Mouse (Mus musculus): Measurements from ENCODE around the gene Gm11564. TPM values are rescaled to one million over a fixed set of nuclear protein-coding genes. Genes with fewer than 3 reads are reported as not detected.
"Not testable (repeated sequence)": the region's sequence is repeated elsewhere in the genome, so short reads cannot be mapped to it uniquely, and the experiment has no call there.

Gene Gm11564
- polyA plus RNA-seq, 1 experiment, result not detected

DNA sequence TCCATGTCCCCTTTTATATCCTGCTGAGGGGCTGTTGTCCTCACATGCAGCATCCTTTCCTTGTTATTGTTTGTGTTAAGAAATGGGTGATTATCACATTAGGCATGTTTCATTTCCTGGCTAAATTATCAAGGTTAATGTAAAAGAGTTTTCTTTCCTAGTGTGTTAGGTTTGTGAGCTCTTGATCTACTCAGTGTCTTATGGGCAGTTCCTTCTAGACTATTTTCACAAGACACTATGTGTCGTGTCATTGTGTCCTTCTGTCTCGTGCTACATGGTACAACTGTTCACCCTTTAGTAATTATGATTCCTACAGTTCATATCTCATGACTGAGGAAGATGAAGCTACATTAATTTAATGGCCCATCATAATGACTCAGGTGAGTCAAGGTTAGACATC is 22.1 kb downstream of the Gm11564 start, which contains the start of gene Gm11596:
TSS of gene Gm11596 (minus strand) at position 101 of the 400 bp plus-strand sequence.
- H3K4me3 ChIP-seq (replicated peaks; ENCODE audit: extremely low read depth, low read depth, low read length), result no peak within 1 kb of the TSS
- WGBS, result 62% methylated on average over 2 of the region's 2 CpGs
- DNase-seq, result no peak
- TF ChIP-seq CTCF (IDR thresholded peaks at IDR 0.05; ENCODE audit: insufficient read depth, low read length) (no peak), POLR2A (IDR thresholded peaks at IDR 0.05; ENCODE audit: borderline replicate concordance, extremely low read depth, low read depth, low read length) (no peak)
- H3K4me1 ChIP-seq (ENCODE audit: control insufficient read depth, insufficient read depth, low read length), result no peaks in the 10 kb centered on the region

DNA sequence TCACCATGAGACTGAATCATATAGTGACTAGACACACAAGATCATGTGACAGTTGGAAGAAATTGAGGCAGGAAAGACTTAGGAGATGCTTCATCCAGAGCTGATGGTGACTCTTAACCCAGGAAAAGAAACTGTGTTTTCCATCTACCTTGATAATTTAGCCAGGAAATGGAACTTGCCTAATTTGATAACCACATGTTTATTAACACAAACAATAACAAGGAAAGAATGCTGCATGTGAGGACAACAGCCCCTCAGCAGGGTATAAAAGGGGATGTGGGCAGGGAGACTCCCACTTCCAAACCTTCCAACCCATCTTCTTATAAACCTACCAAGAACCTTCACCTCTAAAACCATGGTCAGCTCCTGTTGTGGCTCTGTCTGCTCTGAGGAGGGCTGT is 30.6 kb downstream of the Gm11564 start, which contains the start of gene Krtap4-9:
TSS of gene Krtap4-9 (plus strand) at position 301 of the 400 bp plus-strand sequence.
- not testable (repeated sequence) for H3K4me1 ChIP-seq (ENCODE audit: control insufficient read depth, insufficient read depth, low read length); DNase-seq; H3K4me3 ChIP-seq (replicated peaks; ENCODE audit: extremely low read depth, low read depth, low read length)

DNA sequence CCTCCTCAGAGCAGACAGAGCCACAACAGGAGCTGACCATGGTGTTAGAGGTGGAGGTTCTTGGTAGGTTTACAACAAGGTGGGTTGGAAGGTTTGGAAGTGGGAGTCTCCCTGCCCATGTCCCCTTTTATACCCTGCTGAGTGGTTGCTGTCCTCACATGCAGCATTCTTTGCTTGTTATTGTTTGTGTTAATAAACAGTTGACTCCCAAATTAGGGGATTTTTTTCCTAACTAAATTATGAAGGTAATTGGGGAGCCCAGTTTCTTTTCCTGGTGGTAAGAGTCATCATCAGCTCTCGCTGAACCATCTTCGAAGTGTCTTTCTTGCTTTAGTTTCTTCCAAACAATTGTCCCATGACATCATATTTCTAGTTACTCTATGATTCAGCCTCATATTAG is 34.9 kb downstream of the Gm11564 start, which contains the start of gene Krtap4-8:
TSS of gene Krtap4-8 (minus strand) at position 101 of the 400 bp plus-strand sequence.
- no peak for TF ChIP-seq POLR2A (IDR thresholded peaks at IDR 0.05; ENCODE audit: borderline replicate concordance, extremely low read depth, low read depth, low read length)
- TF ChIP-seq CTCF (IDR thresholded peaks at IDR 0.05; ENCODE audit: insufficient read depth, low read length), result no peak
- 90% methylated on average over 2 of the region's 2 CpGs for WGBS
- Histone ChIP-seq H3K4me1 (ENCODE audit: control insufficient read depth, insufficient read depth, low read length) (no peaks in the 10 kb centered on the region), H3K4me3 (replicated peaks; ENCODE audit: extremely low read depth, low read depth, low read length) (no peak within 1 kb of the TSS)
- DNase-seq, result no peak

DNA sequence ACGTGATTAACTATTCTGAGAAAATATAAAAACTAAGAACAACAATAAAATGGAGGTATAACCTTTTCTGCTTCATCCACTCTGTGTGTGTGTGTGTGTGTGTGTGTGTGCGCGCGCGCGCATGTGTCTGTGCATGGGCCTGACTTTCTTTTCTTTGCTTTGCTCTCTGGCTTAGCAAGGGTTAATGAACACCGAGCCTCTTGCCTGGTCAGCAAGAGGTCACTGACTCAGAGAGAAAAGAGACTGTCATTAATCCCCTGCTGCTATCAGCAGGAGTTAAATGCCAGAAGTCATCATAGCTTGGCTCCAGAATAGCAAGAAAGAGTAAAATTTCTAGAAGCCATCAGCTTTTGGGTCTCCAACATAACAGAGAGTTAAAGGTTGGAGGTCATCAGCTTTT is 37.1 kb downstream of the Gm11564 start:
- no peak for DNase-seq
- 69% methylated on average over 7 of the region's 7 CpGs for WGBS
- Histone ChIP-seq H3K4me1 (ENCODE audit: control insufficient read depth, insufficient read depth, low read length) (no peaks in the 10 kb centered on the region), H3K4me3 (replicated peaks; ENCODE audit: extremely low read depth, low read depth, low read length) (no peak overlapping the region)
- TF ChIP-seq CTCF (IDR thresholded peaks at IDR 0.05; ENCODE audit: insufficient read depth, low read length) (no peak), POLR2A (IDR thresholded peaks at IDR 0.05; ENCODE audit: borderline replicate concordance, extremely low read depth, low read depth, low read length) (no peak)

DNA sequence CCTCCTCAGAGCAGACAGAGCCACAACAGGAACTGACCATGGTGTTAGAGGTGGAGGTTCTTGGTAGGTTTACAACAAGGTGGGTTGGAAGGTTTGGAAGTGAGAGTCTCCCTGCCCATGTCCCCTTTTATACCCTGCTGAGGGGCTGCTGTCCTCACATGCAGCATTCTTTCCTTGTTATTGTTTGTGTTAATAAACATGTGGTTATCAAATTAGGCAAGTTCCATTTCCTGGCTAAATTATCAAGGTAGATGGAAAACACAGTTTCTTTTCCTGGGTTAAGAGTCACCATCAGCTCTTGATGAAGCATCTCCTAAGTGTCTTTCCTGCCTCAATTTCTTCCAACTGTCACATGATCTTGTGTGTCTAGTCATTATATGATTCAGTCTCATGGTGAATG is 42.7 kb downstream of the Gm11564 start, which contains the start of gene Gm11595:
TSS of gene Gm11595 (minus strand) at position 101 of the 400 bp plus-strand sequence.
- not testable (repeated sequence) for DNase-seq; H3K4me1 ChIP-seq (ENCODE audit: control insufficient read depth, insufficient read depth, low read length); H3K4me3 ChIP-seq (replicated peaks; ENCODE audit: extremely low read depth, low read depth, low read length)

DNA sequence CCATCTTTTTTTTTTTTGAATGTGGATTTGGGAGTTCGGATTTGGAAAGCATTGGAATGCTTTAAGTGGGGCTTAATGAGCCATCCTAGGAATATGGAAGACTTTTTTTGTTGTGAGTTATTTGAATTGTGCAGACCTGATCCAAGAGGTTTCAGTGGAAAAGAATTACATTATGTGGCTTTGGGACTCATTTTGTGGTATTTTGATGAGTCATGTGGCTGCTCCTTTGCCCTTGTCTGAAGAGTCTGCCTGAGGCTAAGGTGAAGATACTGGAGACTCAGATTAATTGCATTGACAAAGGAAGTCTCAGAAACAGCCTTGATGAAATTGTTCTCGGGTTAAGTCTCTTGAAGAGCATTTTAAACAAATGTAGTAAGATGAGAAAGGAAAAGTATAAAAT is 47.1 kb downstream of the Gm11564 start:
- no peaks in the 10 kb centered on the region for H3K4me1 ChIP-seq (ENCODE audit: control insufficient read depth, insufficient read depth, low read length)
- no peak for DNase-seq
- no peak for TF ChIP-seq CTCF (IDR thresholded peaks at IDR 0.05; ENCODE audit: insufficient read depth, low read length)
- no peak for TF ChIP-seq POLR2A (IDR thresholded peaks at IDR 0.05; ENCODE audit: borderline replicate concordance, extremely low read depth, low read depth, low read length)
- 74% methylated on average over 2 of the region's 2 CpGs for WGBS
- H3K4me3 ChIP-seq (replicated peaks; ENCODE audit: extremely low read depth, low read depth, low read length), result no peak overlapping the region

Other genes with a start within 250 kb of the Gm11564 start
- gene Krtap3-1, start 249.0 kb downstream of the Gm11564 start, polyA plus RNA-seq (2012; rRNA removed), result not detected in 2 replicates
- not detected in 2 replicates for gene Krtap1-5, start 234.7 kb downstream of the Gm11564 start, polyA plus RNA-seq (2012; rRNA removed)
- gene Krtap1-4, start 232.0 kb downstream of the Gm11564 start, polyA plus RNA-seq (2012; rRNA removed), result not detected in 2 replicates
- gene Krtap1-3, start 224.3 kb downstream of the Gm11564 start, polyA plus RNA-seq (2012; rRNA removed), result not detected in 2 replicates
- gene Krtap9-3, start 217.6 kb downstream of the Gm11564 start, polyA plus RNA-seq (2012; rRNA removed), result not detected in 2 replicates
- gene Gm11938, start 212.4 kb downstream of the Gm11564 start, polyA plus RNA-seq (2012; rRNA removed), result not detected in 2 replicates
- not detected in 2 replicates for gene Gm11937, start 205.5 kb downstream of the Gm11564 start, polyA plus RNA-seq (2012; rRNA removed)
- not detected in 2 replicates for gene Krtap2-4, start 200.8 kb downstream of the Gm11564 start, polyA plus RNA-seq (2012; rRNA removed)
- gene Gm11562, start 195.2 kb downstream of the Gm11564 start, polyA plus RNA-seq (2012; rRNA removed), result not detected in 2 replicates
- gene Krtap4-1, start 187.4 kb downstream of the Gm11564 start, polyA plus RNA-seq (2012; rRNA removed), result not detected in 2 replicates
- not detected in 2 replicates for gene Krtap4-2, start 180.6 kb downstream of the Gm11564 start, polyA plus RNA-seq (2012; rRNA removed)
- not detected in 2 replicates for gene Krtap4-7, start 171.6 kb downstream of the Gm11564 start, polyA plus RNA-seq (2012; rRNA removed)
- not detected in 2 replicates for gene Gm11555, start 165.4 kb downstream of the Gm11564 start, polyA plus RNA-seq (2012; rRNA removed)
- not detected in 2 replicates for gene Gm11563, start 156.7 kb downstream of the Gm11564 start, polyA plus RNA-seq (2012; rRNA removed)
- gene Krtap4-6, start 149.7 kb downstream of the Gm11564 start, polyA plus RNA-seq (2012; rRNA removed), result not detected in 2 replicates
- gene Gm14190, start 124.9 kb downstream of the Gm11564 start, polyA plus RNA-seq (2012; rRNA removed), result not detected in 2 replicates
- not detected in 2 replicates for gene Gm14180, start 81.4 kb downstream of the Gm11564 start, polyA plus RNA-seq (2012; rRNA removed)
- gene Gm11595, start 42.8 kb downstream of the Gm11564 start, polyA plus RNA-seq (2012; rRNA removed), result not detected in 2 replicates
- not detected in 2 replicates for gene Krtap4-8, start 35.0 kb downstream of the Gm11564 start, polyA plus RNA-seq (2012; rRNA removed)
- not detected in 2 replicates for gene Krtap4-9, start 30.5 kb downstream of the Gm11564 start, polyA plus RNA-seq (2012; rRNA removed)
- not detected in 2 replicates for gene Gm11596, start 22.2 kb downstream of the Gm11564 start, polyA plus RNA-seq (2012; rRNA removed)
- gene Gm11569, start 16.7 kb downstream of the Gm11564 start, polyA plus RNA-seq (2012; rRNA removed), result not detected in 2 replicates
- gene Gm11554, start 11.2 kb downstream of the Gm11564 start, polyA plus RNA-seq (2012; rRNA removed), result not detected in 2 replicates
- gene Krtap4-13, start 5.8 kb downstream of the Gm11564 start, polyA plus RNA-seq (2012; rRNA removed), result not detected in 2 replicates
- gene 2300003K06Rik, start 22.4 kb upstream of the Gm11564 start, polyA plus RNA-seq (2012; rRNA removed), result not detected in 2 replicates
- gene Krtap4-16, start 35.9 kb upstream of the Gm11564 start, polyA plus RNA-seq (2012; rRNA removed), result not detected in 2 replicates
- gene Gm11568, start 42.3 kb upstream of the Gm11564 start, polyA plus RNA-seq (2012; rRNA removed), result not detected in 2 replicates
- not detected in 2 replicates for gene Gm11559, start 48.8 kb upstream of the Gm11564 start, polyA plus RNA-seq (2012; rRNA removed)
- not detected in 2 replicates for gene Krtap9-1, start 57.7 kb upstream of the Gm11564 start, polyA plus RNA-seq (2012; rRNA removed)
- 0.19 TPM in 1 of 2 replicates, not detected in the other for gene Gm11567, start 63.5 kb upstream of the Gm11564 start, polyA plus RNA-seq (2012; rRNA removed)
- not detected in 2 replicates for gene Krtap31-1, start 92.3 kb upstream of the Gm11564 start, polyA plus RNA-seq (2012; rRNA removed)
- gene Gm11565, start 99.1 kb upstream of the Gm11564 start, polyA plus RNA-seq (2012; rRNA removed), result not detected in 2 replicates
- gene Krtap31-2, start 120.6 kb upstream of the Gm11564 start, polyA plus RNA-seq (2012; rRNA removed), result not detected in 2 replicates
- not detected in 2 replicates for gene Krtap9-5, start 132.8 kb upstream of the Gm11564 start, polyA plus RNA-seq (2012; rRNA removed)
- gene Krtap29-1, start 163.4 kb upstream of the Gm11564 start, polyA plus RNA-seq (2012; rRNA removed), result not detected in 2 replicates
- not detected in 2 replicates for gene Krtap16-1, start 170.9 kb upstream of the Gm11564 start, polyA plus RNA-seq (2012; rRNA removed)
- gene Krtap17-1, start 178.3 kb upstream of the Gm11564 start, polyA plus RNA-seq (2012; rRNA removed), result 5.5 and 8.8 TPM in 2 replicates
- gene Krt33a, start 200.5 kb upstream of the Gm11564 start, polyA plus RNA-seq (2012; rRNA removed), result not detected in 2 replicates
- gene Krt33b, start 214.2 kb upstream of the Gm11564 start, polyA plus RNA-seq (2012; rRNA removed), result not detected in 2 replicates
- 0.07 TPM in 1 of 2 replicates, not detected in the other for gene Krt34, start 225.9 kb upstream of the Gm11564 start, polyA plus RNA-seq (2012; rRNA removed)
- gene Krt31, start 234.9 kb upstream of the Gm11564 start, polyA plus RNA-seq (2012; rRNA removed), result 0.14 TPM in 1 of 2 replicates, not detected in the other

Measured in lung, adult 2 months (tissue).